In the genomic region with DNA sequence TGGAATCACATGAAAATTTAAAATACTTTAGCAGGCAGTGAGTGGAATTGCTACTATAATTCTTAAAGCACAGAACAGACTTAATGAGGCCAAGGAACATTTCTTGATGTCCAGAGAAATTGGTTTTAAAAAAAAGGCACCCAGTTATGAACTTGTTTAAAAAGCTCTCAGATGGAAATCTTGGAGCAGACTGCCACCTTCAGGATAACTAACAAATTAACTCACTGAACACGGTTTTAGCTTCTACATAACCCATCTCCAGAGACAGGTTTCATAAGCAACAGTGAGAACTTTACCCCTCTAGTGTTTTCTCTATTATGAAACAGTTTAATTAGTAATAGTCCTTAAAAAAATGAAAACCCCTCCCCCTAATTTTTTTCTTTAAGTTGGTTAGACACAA, we compare ENCODE assay signal across 8 mouse cellular contexts. TPM values are rescaled to one million over a fixed set of nuclear protein-coding genes. Genes with fewer than 3 reads are reported as not detected.
DNase-seq lines count a peak whose midpoint lies in the region; ATAC-seq lines count a peak whose summit lies in the region.

No protein-coding gene starts in this region.

- peaks cover 8% of the 10 kb centered on the region for H3K4me1 ChIP-seq in midbrain, embryonic 12.5 days
- peaks cover 14% of the 10 kb centered on the region for H3K4me1 ChIP-seq in midbrain, embryonic 10.5 days
- peaks cover 5% of the 10 kb centered on the region for H3K4me1 ChIP-seq in embryonic facial prominence, embryonic 14.5 days (ENCODE audit: control insufficient read depth, insufficient read depth, low read length)

- no peak for ATAC-seq in midbrain, embryonic 12.5 days (ENCODE audit: low FRiP score, low read depth)
- ATAC-seq in embryonic facial prominence, embryonic 14.5 days (ENCODE audit: low read depth): no peak
- ATAC-seq in megakaryocyte-erythroid progenitor cell, adult 5-6 weeks (replicated peaks; ENCODE audit: low FRiP score, low TSS enrichment, poor library complexity, severe bottlenecking): 0 out of 2 replicates have a peak, but pooled peaks have one; percentile 49

- H3K9ac ChIP-seq in midbrain, embryonic 12.5 days (replicated peaks): no peak overlapping the region
- H3K9ac ChIP-seq in embryonic facial prominence, embryonic 14.5 days (ENCODE audit: low read depth, low read length): no peak overlapping the region

- peak overlapping the region; percentile 63; the same call in 1 of the 2 replicates for H3K4me2 ChIP-seq in midbrain, embryonic 12.5 days (replicated peaks)
- H3K4me2 ChIP-seq in embryonic facial prominence, embryonic 14.5 days (ENCODE audit: low read depth, low read length): peak overlapping the region; percentile 71

- no peaks in the 10 kb centered on the region for H3K27me3 ChIP-seq in midbrain, embryonic 12.5 days
- H3K27me3 ChIP-seq in midbrain, embryonic 10.5 days (ENCODE audit: low read depth, poor library complexity, severe bottlenecking): no peaks in the 10 kb centered on the region
- H3K27me3 ChIP-seq in embryonic facial prominence, embryonic 14.5 days (replicated peaks; ENCODE audit: control insufficient read depth, insufficient read depth, low read length): no peaks in the 10 kb centered on the region

- H3K4me3 ChIP-seq in midbrain, embryonic 12.5 days: no peak overlapping the region
- no peak overlapping the region for H3K4me3 ChIP-seq in midbrain, embryonic 10.5 days
- H3K4me3 ChIP-seq in embryonic facial prominence, embryonic 14.5 days (ENCODE audit: low read depth, low read length): no peak overlapping the region

- WGBS in midbrain, embryonic 12.5 days: 0% methylated on average over 1 of the region's 1 CpGs
- 0% methylated on average over 1 of the region's 1 CpGs for WGBS in midbrain, embryonic 10.5 days
- WGBS in embryonic facial prominence, embryonic 14.5 days: 0% methylated on average over 1 of the region's 1 CpGs

- no peak overlapping the region for H3K27ac ChIP-seq in midbrain, embryonic 12.5 days (replicated peaks)
- H3K27ac ChIP-seq in midbrain, embryonic 10.5 days (replicated peaks): no peak overlapping the region
- no peak overlapping the region for H3K27ac ChIP-seq in embryonic facial prominence, embryonic 14.5 days (replicated peaks; ENCODE audit: low read depth, low read length)

- no peaks in the 10 kb centered on the region for H3K9me3 ChIP-seq in midbrain, embryonic 12.5 days
- H3K9me3 ChIP-seq in midbrain, embryonic 10.5 days (replicated peaks): no peaks in the 10 kb centered on the region; the same call in 1 of the 2 replicates
- H3K9me3 ChIP-seq in embryonic facial prominence, embryonic 14.5 days (ENCODE audit: control insufficient read depth, low read length): no peaks in the 10 kb centered on the region

- H3K36me3 ChIP-seq in midbrain, embryonic 12.5 days: peaks cover 12% of the 10 kb centered on the region; the same call in 1 of the 2 replicates
- H3K36me3 ChIP-seq in midbrain, embryonic 10.5 days: peaks cover 16% of the 10 kb centered on the region
- peaks cover 10% of the 10 kb centered on the region for H3K36me3 ChIP-seq in embryonic facial prominence, embryonic 14.5 days (ENCODE audit: control insufficient read depth, insufficient read depth, low read length)

- DNase-seq in adrenal gland, adult 2 months: peak; percentile 9
- DNase-seq in adrenal gland, adult 18-20 months (ENCODE audit: low spot score in 2 of 2): no peak
- no peak for DNase-seq in midbrain, embryonic 10.5 days (ENCODE audit: low spot score)
- DNase-seq in embryonic facial prominence, embryonic 14.5 days (ENCODE audit: low spot score): peak; percentile 85
- peak; percentile 62 for DNase-seq in kidney, postnatal 14 days
- DNase-seq in spleen, adult 18-20 months: no peak

RNA-seq across cellular contexts. Expression of gene Ndufaf4, which starts 1.1 kb away (rescaled TPM):
- 10 to 100 TPM; 34.9 to 44.6 TPM for total RNA-seq in adrenal gland, adult 2 months (2021)
- 5.1 and 5.7 TPM in 2 replicates for polyA plus RNA-seq in adrenal gland, adult 2 months (2012; rRNA removed)
- total RNA-seq in adrenal gland, adult 18-20 months (2021): 10 to 100 TPM; 36.5 to 48.7 TPM
- 59.3 and 60.8 TPM in 2 replicates for polyA plus RNA-seq in midbrain, embryonic 12.5 days (2016; fragmentation: Nextera tagmentation; extraction: Ambion mirVana)
- polyA plus RNA-seq in midbrain, embryonic 10.5 days (2016; fragmentation: Nextera tagmentation; extraction: Ambion mirVana): 57.3 and 61.8 TPM in 2 replicates
- 41.9 and 51.9 TPM in 2 replicates for polyA plus RNA-seq in embryonic facial prominence, embryonic 14.5 days (2014; fragmentation: Nextera tagmentation; extraction: Ambion mirVana)
- 40.3 and 64.8 TPM in 2 replicates for total RNA-seq in megakaryocyte-erythroid progenitor cell, adult 5-6 weeks (2014; fragmentation: Nextera tagmentation)
- total RNA-seq in megakaryocyte-erythroid progenitor cell, adult 5-6 weeks (2017): 36.1 and 46.6 TPM in 2 replicates

RNA-seq across cellular contexts. Expression of gene Klhl32, which starts 45.9 kb away (rescaled TPM):
- 1 to 10 TPM; 3.1 to 5.0 TPM for total RNA-seq in adrenal gland, adult 2 months (2021)
- polyA plus RNA-seq in adrenal gland, adult 2 months (2012; rRNA removed): 2.3 and 2.5 TPM in 2 replicates
- 1 to 10 TPM; 5.0 to 5.9 TPM for total RNA-seq in adrenal gland, adult 18-20 months (2021)
- polyA plus RNA-seq in midbrain, embryonic 12.5 days (2016; fragmentation: Nextera tagmentation; extraction: Ambion mirVana): 10.9 and 12.5 TPM in 2 replicates
- polyA plus RNA-seq in midbrain, embryonic 10.5 days (2016; fragmentation: Nextera tagmentation; extraction: Ambion mirVana): 3.8 and 5.5 TPM in 2 replicates
- polyA plus RNA-seq in embryonic facial prominence, embryonic 14.5 days (2014; fragmentation: Nextera tagmentation; extraction: Ambion mirVana): 2.8 TPM in 2 replicates
- total RNA-seq in megakaryocyte-erythroid progenitor cell, adult 5-6 weeks (2014; fragmentation: Nextera tagmentation): not detected in 2 replicates
- not detected in 2 replicates for total RNA-seq in megakaryocyte-erythroid progenitor cell, adult 5-6 weeks (2017)

Comparison
In these comparisons a context has a peak if more than half of its experiments do, and no peak if none do; other contexts are left out.
1. DNase-seq: peak in adrenal gland, adult 2 months (single experiment), embryonic facial prominence, embryonic 14.5 days (single experiment) and kidney, postnatal 14 days (single experiment); none in adrenal gland, adult 18-20 months (0 of 2), midbrain, embryonic 10.5 days (single experiment) and spleen, adult 18-20 months (0 of 2).